Mouse (Mus musculus): ENCODE data around the gene Rps27rt.

DNA sequence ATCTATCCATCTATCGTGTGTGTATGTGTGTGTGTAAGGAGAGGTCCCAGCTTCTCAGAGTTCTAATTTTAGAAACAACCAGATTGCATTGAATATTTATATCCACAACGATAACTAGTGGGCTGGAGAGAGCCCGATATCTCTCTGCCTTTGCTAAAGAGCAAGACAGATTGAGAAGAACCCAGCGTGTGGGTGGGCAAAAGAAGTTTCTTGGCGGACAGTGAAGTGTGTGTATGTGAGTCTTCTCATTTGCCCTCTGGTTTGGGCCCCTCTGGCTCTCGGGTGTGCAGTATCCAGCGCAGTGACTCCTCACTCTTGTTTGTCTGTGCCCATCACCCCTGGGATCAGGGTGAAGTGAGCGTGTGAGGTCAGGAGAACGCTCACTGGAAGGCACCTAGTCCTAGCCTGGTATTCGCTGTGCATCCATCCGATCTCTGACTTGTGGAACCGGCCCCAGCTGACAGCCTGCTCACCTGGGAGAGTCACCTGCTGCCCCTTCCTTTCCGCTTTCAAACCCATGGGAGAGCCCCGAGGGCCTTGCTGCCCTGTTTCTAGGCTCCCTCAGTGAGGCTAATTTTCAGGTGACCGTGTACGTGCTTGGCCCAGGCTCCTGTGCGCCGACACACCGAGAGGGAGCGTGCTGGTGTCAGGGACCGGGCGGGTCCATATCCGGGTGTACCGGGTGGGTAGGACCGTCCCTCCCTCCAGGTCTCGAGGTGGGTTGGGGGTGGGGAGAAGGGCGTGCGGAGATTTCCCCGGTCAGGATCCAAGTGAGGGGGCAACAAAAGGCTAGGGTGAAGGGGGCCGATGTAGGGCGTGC lies 4.9 kb downstream of the Rps27rt start:
- TF ChIP-seq HCFC1 (IDR thresholded peaks at IDR 0.05; ENCODE audit: borderline replicate concordance, insufficient read depth, low read length), result no peak
- TF ChIP-seq ZNF384 (IDR thresholded peaks at IDR 0.05; ENCODE audit: low read depth, low read length), result no peak
